Comparison of ENCODE assay signal across 32 mouse cellular contexts in genomic region chr17:65450818-65451217, GRCm38 (mm10).
"Had no signal": no experiment of that assay in that cellular context is flagged by ENCODE, and none has a peak within 500 bp of the region (broad histone marks: within the 10 kb centered on the region; RNA-seq: fewer than 3 reads in every experiment).

No protein-coding gene starts in this region.

- H3K27me3 ChIP-seq: limb, embryonic 12.5 days; limb, embryonic 13.5 days; limb, embryonic 15.5 days; liver, embryonic 12.5 days; liver, embryonic 13.5 days; liver, embryonic 15.5 days; lung, embryonic 15.5 days; megakaryocyte, embryonic 14.5 days; midbrain, embryonic 12.5 days; midbrain, embryonic 13.5 days; midbrain, embryonic 15.5 days; neural tube, embryonic 12.5 days had no signal

- H3K4me2 ChIP-seq: limb, embryonic 12.5 days; limb, embryonic 13.5 days; limb, embryonic 15.5 days; liver, embryonic 11.5 days; liver, embryonic 12.5 days; liver, embryonic 13.5 days; liver, embryonic 15.5 days; lung, embryonic 14.5 days; lung, embryonic 15.5 days; midbrain, embryonic 11.5 days; midbrain, embryonic 12.5 days; midbrain, embryonic 13.5 days; midbrain, embryonic 15.5 days; neural tube, embryonic 12.5 days had no signal

- H3K9ac ChIP-seq: limb, embryonic 12.5 days; limb, embryonic 13.5 days; limb, embryonic 15.5 days; liver, embryonic 12.5 days; liver, embryonic 13.5 days; liver, embryonic 14.5 days; liver, embryonic 15.5 days; liver, postnatal 0 days; lung, embryonic 14.5 days; lung, embryonic 15.5 days; midbrain, embryonic 12.5 days; midbrain, embryonic 13.5 days; midbrain, embryonic 15.5 days; neural tube, embryonic 12.5 days had no signal

- H3K36me3 ChIP-seq: limb, embryonic 10.5 days; limb, embryonic 12.5 days; limb, embryonic 13.5 days; limb, embryonic 15.5 days; liver, embryonic 12.5 days; liver, embryonic 13.5 days; liver, embryonic 15.5 days; lung, embryonic 15.5 days; midbrain, embryonic 10.5 days; midbrain, embryonic 12.5 days; midbrain, embryonic 13.5 days; midbrain, embryonic 15.5 days; neural tube, embryonic 12.5 days had no signal

- ATAC-seq: liver, embryonic 12.5 days; liver, postnatal 0 days; lung, postnatal 0 days; midbrain, embryonic 13.5 days; midbrain, embryonic 15.5 days; midbrain, embryonic 16.5 days had no signal

- H3K27ac ChIP-seq: limb, embryonic 10.5 days; limb, embryonic 12.5 days; limb, embryonic 13.5 days; limb, embryonic 15.5 days; liver, embryonic 12.5 days; liver, embryonic 13.5 days; liver, embryonic 14.5 days; liver, embryonic 15.5 days; lung, embryonic 15.5 days; macrophage; midbrain, embryonic 10.5 days; midbrain, embryonic 12.5 days; midbrain, embryonic 13.5 days; midbrain, embryonic 15.5 days; neural tube, embryonic 12.5 days had no signal

- H3K9me3 ChIP-seq: limb, embryonic 10.5 days; limb, embryonic 12.5 days; limb, embryonic 13.5 days; limb, embryonic 15.5 days; liver, embryonic 13.5 days; liver, embryonic 15.5 days; lung, embryonic 15.5 days; midbrain, embryonic 10.5 days; midbrain, embryonic 12.5 days; midbrain, embryonic 13.5 days; midbrain, embryonic 15.5 days; neural tube, embryonic 12.5 days had no signal

- H3K4me1 ChIP-seq: limb, embryonic 10.5 days; limb, embryonic 12.5 days; limb, embryonic 13.5 days; limb, embryonic 15.5 days; liver, embryonic 12.5 days; liver, embryonic 13.5 days; liver, embryonic 15.5 days; lung, embryonic 15.5 days; megakaryocyte, embryonic 14.5 days; midbrain, embryonic 10.5 days; midbrain, embryonic 12.5 days; midbrain, embryonic 13.5 days; midbrain, embryonic 15.5 days; neural tube, embryonic 12.5 days had no signal

- DNase-seq: left cerebral cortex, postnatal 4 days; liver; liver, embryonic 13.5 days; liver, postnatal 0 days; lung, adult 18-20 months; lung, adult 2 months; lung, embryonic 14.5 days; lung, postnatal 10 days; lung, postnatal 14 days; lung, postnatal 36 days; lung, postnatal 4 days; midbrain, embryonic 14.5 days had no signal

- H3K4me3 ChIP-seq: limb, embryonic 10.5 days; limb, embryonic 12.5 days; limb, embryonic 13.5 days; limb, embryonic 15.5 days; liver, embryonic 12.5 days; liver, embryonic 13.5 days; liver, embryonic 15.5 days; lung, embryonic 15.5 days; megakaryocyte, embryonic 14.5 days; midbrain, embryonic 10.5 days; midbrain, embryonic 12.5 days; midbrain, embryonic 13.5 days; midbrain, embryonic 15.5 days; myocyte; neural tube, embryonic 12.5 days had no signal
